Mouse (Mus musculus): ENCODE data around the gene Hrh2. TPM values are rescaled to one million over a fixed set of nuclear protein-coding genes. Genes with fewer than 3 reads are reported as not detected.
A peak's percentile ranks its signal among the peaks of the same experiment; 100 is the strongest.

Gene Hrh2
- polyA plus RNA-seq, 1 experiment from 2014 or later: 1.2 TPM

GRCm38 (mm10) chr13:54257580-54258223 is 65.8 kb downstream of the Hrh2 start:
- no peaks in the 10 kb centered on the region for H3K36me3 ChIP-seq (ENCODE audit: control insufficient read depth, insufficient read depth, low read length)
- H3K4me3 ChIP-seq (ENCODE audit: low read depth, low read length): no peak overlapping the region
- no peaks in the 10 kb centered on the region for H3K9me3 ChIP-seq (replicated peaks; ENCODE audit: control insufficient read depth, low read length, poor library complexity, severe bottlenecking)
- ATAC-seq: peak; percentile 70
- WGBS: 19% methylated on average over 10 of the region's 10 CpGs
- H3K4me2 ChIP-seq (ENCODE audit: low read length): no peak overlapping the region
- 0 out of 2 replicates have a peak, but pooled peaks cover 7% of the 10 kb centered on the region for H3K4me1 ChIP-seq (ENCODE audit: control insufficient read depth, insufficient read depth, low read length)
- peak overlapping the region; percentile 10; the same call in 1 of the 2 replicates for H3K27ac ChIP-seq (ENCODE audit: low read length)
- no peak overlapping the region for H3K9ac ChIP-seq (ENCODE audit: low read depth, low read length)
- H3K27me3 ChIP-seq (ENCODE audit: control insufficient read depth, insufficient read depth, low read depth, low read length): no peaks in the 10 kb centered on the region

- WGBS: 47% methylated on average over 8 of the region's 8 CpGs
- 0 out of 2 replicates have a peak, but pooled peaks cover 7% of the 10 kb centered on the region for H3K4me1 ChIP-seq (ENCODE audit: control insufficient read depth, insufficient read depth, low read length)
- no peak overlapping the region for H3K4me3 ChIP-seq (ENCODE audit: low read depth, low read length)
- ATAC-seq: no peak
- peak overlapping the region; percentile 10; the same call in 1 of the 2 replicates for H3K27ac ChIP-seq (ENCODE audit: low read length)
- no peak overlapping the region for H3K4me2 ChIP-seq (ENCODE audit: low read length)
- no peaks in the 10 kb centered on the region for H3K36me3 ChIP-seq (ENCODE audit: control insufficient read depth, insufficient read depth, low read length)
- H3K9ac ChIP-seq (ENCODE audit: low read depth, low read length): no peak overlapping the region
- no peaks in the 10 kb centered on the region for H3K27me3 ChIP-seq (ENCODE audit: control insufficient read depth, insufficient read depth, low read depth, low read length)
- H3K9me3 ChIP-seq (replicated peaks; ENCODE audit: control insufficient read depth, low read length, poor library complexity, severe bottlenecking): no peaks in the 10 kb centered on the region
Measured at GRCm38 (mm10) chr13:54258231-54258743, 66.4 kb downstream of the Hrh2 start.

DNA sequence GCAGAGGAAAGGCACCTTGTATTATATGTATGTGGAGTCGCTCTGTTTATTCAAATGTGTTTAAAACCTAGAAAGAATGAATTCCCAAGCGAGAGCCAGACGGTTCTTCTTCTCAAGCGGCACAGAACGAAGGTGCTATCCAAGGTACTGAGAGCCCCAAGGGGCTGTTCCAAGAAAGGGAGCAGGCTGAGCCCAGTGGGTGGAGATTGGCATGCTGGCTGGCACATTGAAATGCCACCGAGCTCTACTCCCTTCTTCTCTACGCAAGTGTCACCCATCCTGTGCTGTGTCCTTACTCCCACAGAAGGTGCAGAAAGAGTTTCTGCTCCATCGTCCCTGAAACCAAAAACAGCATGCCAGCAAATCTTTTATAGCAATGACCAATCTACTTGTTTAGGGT is 68.4 kb downstream of the Hrh2 start:
- H3K9ac ChIP-seq (ENCODE audit: low read depth, low read length): no peak overlapping the region
- H3K36me3 ChIP-seq (ENCODE audit: control insufficient read depth, insufficient read depth, low read length): no peaks in the 10 kb centered on the region
- H3K4me2 ChIP-seq (ENCODE audit: low read length): no peak overlapping the region
- H3K4me1 ChIP-seq (ENCODE audit: control insufficient read depth, insufficient read depth, low read length): 0 out of 2 replicates have a peak, but pooled peaks cover 7% of the 10 kb centered on the region
- no peaks in the 10 kb centered on the region for H3K27me3 ChIP-seq (ENCODE audit: control insufficient read depth, insufficient read depth, low read depth, low read length)
- 35% methylated on average over 8 of the region's 8 CpGs for WGBS
- ATAC-seq: no peak
- H3K9me3 ChIP-seq (replicated peaks; ENCODE audit: control insufficient read depth, low read length, poor library complexity, severe bottlenecking): no peaks in the 10 kb centered on the region
- no peak overlapping the region for H3K4me3 ChIP-seq (ENCODE audit: low read depth, low read length)
- no peak overlapping the region for H3K27ac ChIP-seq (ENCODE audit: low read length)

- no peak overlapping the region for H3K4me3 ChIP-seq (ENCODE audit: low read depth, low read length)
- H3K9me3 ChIP-seq (replicated peaks; ENCODE audit: control insufficient read depth, low read length, poor library complexity, severe bottlenecking): no peaks in the 10 kb centered on the region
- H3K4me1 ChIP-seq (ENCODE audit: control insufficient read depth, insufficient read depth, low read length): peaks cover 11% of the 10 kb centered on the region
- H3K4me2 ChIP-seq (ENCODE audit: low read length): no peak overlapping the region
- 0 out of 2 replicates have a peak overlapping the region, but pooled peaks have one; percentile 12 for H3K27ac ChIP-seq (ENCODE audit: low read length)
- H3K27me3 ChIP-seq (ENCODE audit: control insufficient read depth, insufficient read depth, low read depth, low read length): no peaks in the 10 kb centered on the region
- ATAC-seq: no peak
- no peak overlapping the region for H3K9ac ChIP-seq (ENCODE audit: low read depth, low read length)
- no peaks in the 10 kb centered on the region for H3K36me3 ChIP-seq (ENCODE audit: control insufficient read depth, insufficient read depth, low read length)
- WGBS: 95% methylated on average over 15 of the region's 15 CpGs
Measured at GRCm38 (mm10) chr13:54262741-54263510, 71.0 kb downstream of the Hrh2 start.

GRCm38 (mm10) chr13:54263641-54264040 is 71.7 kb downstream of the Hrh2 start:
- H3K27ac ChIP-seq (ENCODE audit: low read length): peak overlapping the region; percentile 12; the same call in 1 of the 2 replicates
- no peaks in the 10 kb centered on the region for H3K27me3 ChIP-seq (ENCODE audit: control insufficient read depth, insufficient read depth, low read depth, low read length)
- H3K36me3 ChIP-seq (ENCODE audit: control insufficient read depth, insufficient read depth, low read length): no peaks in the 10 kb centered on the region
- WGBS: 54% methylated on average over 6 of the region's 6 CpGs
- H3K9ac ChIP-seq (ENCODE audit: low read depth, low read length): no peak overlapping the region
- no peak overlapping the region for H3K4me2 ChIP-seq (ENCODE audit: low read length)
- H3K9me3 ChIP-seq (replicated peaks; ENCODE audit: control insufficient read depth, low read length, poor library complexity, severe bottlenecking): no peaks in the 10 kb centered on the region
- no peak overlapping the region for H3K4me3 ChIP-seq (ENCODE audit: low read depth, low read length)
- ATAC-seq: no peak
- H3K4me1 ChIP-seq (ENCODE audit: control insufficient read depth, insufficient read depth, low read length): peaks cover 8% of the 10 kb centered on the region

DNA sequence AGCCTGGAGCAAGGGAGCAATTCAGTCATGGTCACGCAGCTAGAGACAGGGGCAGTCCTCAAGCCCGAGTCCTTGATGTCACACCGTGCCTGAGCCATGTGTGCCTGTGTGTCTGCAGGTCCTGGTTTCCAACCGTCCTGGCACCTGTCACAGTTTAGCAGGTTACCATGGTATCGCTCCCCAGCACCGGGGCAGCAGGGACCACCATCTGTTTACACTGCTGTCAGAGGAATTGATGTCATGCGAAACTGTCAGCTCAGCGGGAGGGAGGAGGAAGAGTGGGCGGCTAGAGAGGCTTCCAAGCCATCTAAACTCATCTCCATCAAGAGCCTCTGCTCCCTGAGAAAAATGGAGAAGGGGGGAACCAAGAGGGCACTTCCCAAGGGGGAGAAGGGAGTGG is 74.5 kb downstream of the Hrh2 start:
- H3K9ac ChIP-seq (ENCODE audit: low read depth, low read length): no peak overlapping the region
- 20% methylated on average over 9 of the region's 9 CpGs for WGBS
- peak overlapping the region; percentile 4; the same call in 1 of the 2 replicates for H3K4me2 ChIP-seq (ENCODE audit: low read length)
- peaks cover 8% of the 10 kb centered on the region for H3K4me1 ChIP-seq (ENCODE audit: control insufficient read depth, insufficient read depth, low read length)
- ATAC-seq: peak; percentile 72; the same call in 1 of the 2 replicates
- H3K27me3 ChIP-seq (ENCODE audit: control insufficient read depth, insufficient read depth, low read depth, low read length): no peaks in the 10 kb centered on the region
- H3K9me3 ChIP-seq (replicated peaks; ENCODE audit: control insufficient read depth, low read length, poor library complexity, severe bottlenecking): no peaks in the 10 kb centered on the region
- no peak overlapping the region for H3K4me3 ChIP-seq (ENCODE audit: low read depth, low read length)
- H3K36me3 ChIP-seq (ENCODE audit: control insufficient read depth, insufficient read depth, low read length): no peaks in the 10 kb centered on the region
- no peak overlapping the region for H3K27ac ChIP-seq (ENCODE audit: low read length)

DNA sequence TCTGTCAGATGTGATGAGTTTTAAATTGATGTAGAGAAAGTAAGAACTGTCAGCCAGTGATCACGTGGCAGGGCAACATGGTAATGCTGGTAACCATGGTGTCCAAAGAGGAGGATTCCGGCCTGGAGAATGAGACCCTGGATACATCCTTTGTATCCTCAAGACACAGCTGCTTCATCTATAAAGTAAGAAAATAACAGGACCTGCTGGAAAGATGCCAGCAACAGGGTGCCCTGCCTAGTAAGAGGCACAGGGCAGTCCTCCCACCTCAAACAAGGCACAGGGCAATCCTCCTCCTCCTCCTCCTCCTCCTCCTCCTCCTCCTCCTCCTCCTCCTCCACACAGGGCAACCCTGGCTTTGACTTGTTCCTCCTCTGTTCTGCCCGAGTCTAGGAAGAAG is 77.2 kb downstream of the Hrh2 start:
- H3K4me1 ChIP-seq (ENCODE audit: control insufficient read depth, insufficient read depth, low read length): peaks cover 8% of the 10 kb centered on the region
- no peak overlapping the region for H3K27ac ChIP-seq (ENCODE audit: low read length)

GRCm38 (mm10) chr13:54269628-54270027 is 77.7 kb downstream of the Hrh2 start:
- no peaks in the 10 kb centered on the region for H3K36me3 ChIP-seq (ENCODE audit: control insufficient read depth, insufficient read depth, low read length)
- WGBS: 77% methylated on average over 8 of the region's 8 CpGs
- no peak overlapping the region for H3K4me3 ChIP-seq (ENCODE audit: low read depth, low read length)
- H3K9me3 ChIP-seq (replicated peaks; ENCODE audit: control insufficient read depth, low read length, poor library complexity, severe bottlenecking): no peaks in the 10 kb centered on the region
- no peak overlapping the region for H3K9ac ChIP-seq (ENCODE audit: low read depth, low read length)
- no peak overlapping the region for H3K4me2 ChIP-seq (ENCODE audit: low read length)
- H3K27me3 ChIP-seq (ENCODE audit: control insufficient read depth, insufficient read depth, low read depth, low read length): no peaks in the 10 kb centered on the region
- no peak for ATAC-seq
- H3K27ac ChIP-seq (ENCODE audit: low read length): no peak overlapping the region
- H3K4me1 ChIP-seq (ENCODE audit: control insufficient read depth, insufficient read depth, low read length): peaks cover 8% of the 10 kb centered on the region

More for the DNA sequence above, 77.2 kb downstream of the Hrh2 start:
- Histone ChIP-seq H3K9ac (ENCODE audit: low read depth, low read length) (no peak overlapping the region), H3K4me3 (ENCODE audit: low read depth, low read length) (no peak overlapping the region), H3K9me3 (replicated peaks; ENCODE audit: control insufficient read depth, low read length, poor library complexity, severe bottlenecking) (no peaks in the 10 kb centered on the region), H3K27me3 (ENCODE audit: control insufficient read depth, insufficient read depth, low read depth, low read length) (no peaks in the 10 kb centered on the region), H3K36me3 (ENCODE audit: control insufficient read depth, insufficient read depth, low read length) (no peaks in the 10 kb centered on the region), H3K4me2 (ENCODE audit: low read length) (no peak overlapping the region)
- WGBS: 35% methylated on average over 3 of the region's 3 CpGs
- no peak for ATAC-seq

DNA sequence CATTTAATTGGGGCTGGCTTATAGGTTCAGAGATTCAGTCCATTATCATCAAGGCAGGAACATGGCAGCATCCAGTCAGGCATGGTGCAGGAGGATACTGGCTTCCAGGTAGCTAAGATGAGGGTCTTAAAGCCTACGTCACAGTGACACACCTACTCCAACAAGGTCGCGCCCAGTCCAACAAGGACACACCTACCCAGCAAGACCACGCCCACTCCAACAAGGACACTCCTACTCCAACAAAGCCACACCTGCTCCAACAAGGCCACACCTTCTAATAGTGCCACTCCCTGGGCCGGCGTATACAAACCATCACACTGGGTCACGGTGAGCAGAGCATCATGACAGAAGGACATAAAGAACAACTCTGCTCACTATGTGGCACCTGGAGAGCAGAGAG is 80.1 kb downstream of the Hrh2 start:
- no peak for ATAC-seq
- Histone ChIP-seq H3K9ac (ENCODE audit: low read depth, low read length) (no peak overlapping the region), H3K4me3 (ENCODE audit: low read depth, low read length) (no peak overlapping the region), H3K4me1 (ENCODE audit: control insufficient read depth, insufficient read depth, low read length) (0 out of 2 replicates have a peak, but pooled peaks cover 2% of the 10 kb centered on the region), H3K4me2 (ENCODE audit: low read length) (no peak overlapping the region), H3K27ac (ENCODE audit: low read length) (no peak overlapping the region), H3K27me3 (ENCODE audit: control insufficient read depth, insufficient read depth, low read depth, low read length) (no peaks in the 10 kb centered on the region), H3K36me3 (ENCODE audit: control insufficient read depth, insufficient read depth, low read length) (no peaks in the 10 kb centered on the region), H3K9me3 (replicated peaks; ENCODE audit: control insufficient read depth, low read length, poor library complexity, severe bottlenecking) (no peaks in the 10 kb centered on the region)
- WGBS: 92% methylated on average over 7 of the region's 7 CpGs

Data from midbrain, embryonic 16.5 days (tissue).